Mouse (Mus musculus): ENCODE measurements around the gene Sirt4. TPM values are rescaled to one million over a fixed set of nuclear protein-coding genes. Genes with fewer than 3 reads are reported as not detected.
"Not testable (repeated sequence)": the region's sequence is repeated elsewhere in the genome, so short reads cannot be mapped to it uniquely, and the experiment has no call there.

Gene Sirt4
- polyA plus RNA-seq, 1 experiment from 2014 or later = 20.0 TPM

DNA sequence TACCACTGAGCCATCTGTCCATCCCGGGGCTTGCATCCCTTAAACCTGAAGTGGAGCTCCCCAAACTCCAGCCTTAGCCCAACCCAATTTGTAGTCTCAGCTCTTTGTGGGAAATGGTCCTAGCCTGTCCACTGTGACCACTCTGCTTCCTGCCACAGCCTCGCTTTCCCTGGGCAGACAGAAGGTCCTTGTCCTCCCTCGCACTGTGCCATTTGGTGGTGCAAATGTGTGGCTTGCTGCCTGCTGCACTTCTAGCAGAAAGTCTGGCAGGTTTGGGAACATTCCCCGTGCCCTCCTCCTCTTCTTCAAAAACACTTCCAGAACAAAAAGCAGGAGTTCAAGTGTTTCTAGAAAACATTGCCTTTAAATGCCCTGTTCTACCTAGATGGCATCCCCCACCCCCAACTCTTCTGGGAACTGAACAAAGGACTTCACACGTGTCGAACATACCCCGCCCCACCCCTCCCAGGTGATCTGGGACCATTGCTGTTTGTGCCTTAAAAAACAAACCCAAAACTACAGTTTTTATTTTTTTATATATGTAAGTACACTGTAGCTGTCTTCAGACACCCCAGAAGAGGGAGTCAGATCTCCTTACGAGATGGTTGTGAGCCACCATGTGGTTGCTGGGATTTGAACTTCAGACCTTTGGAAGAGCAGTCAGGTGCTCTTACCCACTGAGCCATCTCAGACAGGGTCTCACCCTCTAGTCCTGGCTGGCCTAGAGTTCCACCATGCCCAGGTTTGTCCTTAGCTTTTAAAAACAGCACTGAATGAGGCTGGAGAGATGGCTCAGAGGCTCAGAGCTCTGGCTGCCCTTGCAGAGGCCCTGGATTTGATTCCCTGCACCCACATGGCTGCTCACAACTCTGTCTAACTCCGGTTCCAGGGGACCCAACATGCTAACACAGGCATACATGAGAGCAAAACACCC is 14.0 kb upstream of the Sirt4 start:
- peaks cover 3% of the 10 kb centered on the region; the same call in 1 of the 2 replicates for H3K4me1 ChIP-seq
- no peak for ATAC-seq (ENCODE audit: low FRiP score)
- no peak overlapping the region for H3K4me2 ChIP-seq
- no peak overlapping the region for H3K4me3 ChIP-seq (replicated peaks)
- H3K27me3 ChIP-seq = no peaks in the 10 kb centered on the region
- H3K9ac ChIP-seq = no peak overlapping the region
- no peaks in the 10 kb centered on the region for H3K9me3 ChIP-seq
- H3K36me3 ChIP-seq (replicated peaks) = no peaks in the 10 kb centered on the region
- no peak overlapping the region for H3K27ac ChIP-seq
- 65% methylated on average over 9 of the region's 9 CpGs for WGBS

DNA sequence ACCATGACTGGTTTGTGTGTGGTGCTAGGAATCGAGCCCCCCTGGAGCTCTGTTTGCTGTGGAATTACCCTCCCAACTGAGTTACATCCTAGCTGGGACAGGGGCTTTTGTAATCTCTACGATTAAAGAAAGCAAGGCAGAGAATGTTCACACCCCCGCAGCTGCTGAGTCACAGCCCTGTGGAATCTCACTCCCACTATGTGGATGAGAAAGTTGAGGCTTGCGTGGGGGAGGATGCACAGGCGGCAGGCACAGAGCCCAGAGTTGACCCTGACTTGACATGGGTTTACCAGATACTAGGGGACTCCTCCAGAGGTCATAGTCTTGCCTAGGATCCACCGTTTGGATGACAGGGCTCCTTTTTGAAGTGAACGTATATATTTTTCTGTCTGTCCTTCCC is 12.5 kb upstream of the Sirt4 start:
- 88% methylated on average over 7 of the region's 7 CpGs for WGBS
- no peak for ATAC-seq (ENCODE audit: low FRiP score)
- Histone ChIP-seq H3K4me1 (peaks cover 9% of the 10 kb centered on the region), H3K9ac (no peak overlapping the region), H3K27me3 (peaks cover under 1% of the 10 kb centered on the region; the same call in 1 of the 2 replicates), H3K27ac (no peak overlapping the region), H3K9me3 (no peaks in the 10 kb centered on the region), H3K4me2 (no peak overlapping the region), H3K36me3 (replicated peaks) (no peaks in the 10 kb centered on the region), H3K4me3 (replicated peaks) (no peak overlapping the region)

DNA sequence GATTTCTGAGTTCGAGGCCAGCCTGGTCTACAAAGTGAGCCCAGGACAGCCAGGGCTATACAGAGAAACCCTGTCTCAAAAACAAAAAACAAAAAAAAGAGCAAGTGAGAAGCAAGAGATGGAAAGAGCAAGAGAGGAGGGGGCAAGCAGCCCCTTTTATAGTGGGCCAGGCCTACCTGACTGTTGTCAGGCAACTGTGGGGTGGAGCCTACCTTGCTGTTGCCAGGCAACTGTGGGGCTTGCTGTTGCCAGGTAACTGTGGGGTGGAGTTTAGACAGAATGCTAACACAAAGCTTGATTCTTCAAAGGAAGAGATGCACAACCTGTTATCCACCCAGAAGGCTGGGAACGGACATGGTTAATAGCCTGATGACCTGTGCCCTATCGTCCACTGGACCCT is 11.1 kb upstream of the Sirt4 start:
- H3K4me3 ChIP-seq (replicated peaks); H3K9me3 ChIP-seq; ATAC-seq (ENCODE audit: low FRiP score); H3K9ac ChIP-seq; H3K27me3 ChIP-seq; H3K4me2 ChIP-seq; H3K36me3 ChIP-seq (replicated peaks); H3K27ac ChIP-seq: not testable (repeated sequence)
- WGBS = 81% methylated on average over 3 of the region's 3 CpGs
- peaks cover 20% of the 10 kb centered on the region for H3K4me1 ChIP-seq

DNA sequence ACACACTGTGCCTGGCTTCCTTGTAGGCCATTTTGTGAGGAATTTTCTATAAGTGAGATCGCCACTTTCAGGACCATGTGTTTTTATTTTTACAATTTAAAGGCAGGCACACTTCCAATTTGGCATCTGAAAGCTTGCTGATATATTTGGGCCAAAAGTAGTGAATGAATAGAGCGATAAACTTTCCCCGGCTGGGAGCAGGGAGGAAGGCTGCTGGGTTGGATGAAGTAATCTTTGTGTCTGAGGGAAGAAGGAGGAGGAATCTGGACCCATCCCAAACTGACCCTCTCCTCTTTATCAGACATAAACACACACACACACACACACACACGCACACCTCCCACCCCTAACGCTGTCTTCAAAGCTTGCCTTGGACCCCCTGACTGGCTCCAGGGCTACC is 8.9 kb upstream of the Sirt4 start:
- ATAC-seq (ENCODE audit: low FRiP score) = no peak
- WGBS = 64% methylated on average over 5 of the region's 5 CpGs
- no peak overlapping the region for H3K4me3 ChIP-seq (replicated peaks)
- H3K9ac ChIP-seq = no peak overlapping the region
- peak overlapping the region; percentile 19; the same call in 1 of the 2 replicates for H3K27ac ChIP-seq
- H3K4me1 ChIP-seq = peaks cover 29% of the 10 kb centered on the region
- no peak overlapping the region for H3K4me2 ChIP-seq
- H3K9me3 ChIP-seq = no peaks in the 10 kb centered on the region
- no peaks in the 10 kb centered on the region for H3K36me3 ChIP-seq (replicated peaks)
- H3K27me3 ChIP-seq = peaks cover 4% of the 10 kb centered on the region; the same call in 1 of the 2 replicates

DNA sequence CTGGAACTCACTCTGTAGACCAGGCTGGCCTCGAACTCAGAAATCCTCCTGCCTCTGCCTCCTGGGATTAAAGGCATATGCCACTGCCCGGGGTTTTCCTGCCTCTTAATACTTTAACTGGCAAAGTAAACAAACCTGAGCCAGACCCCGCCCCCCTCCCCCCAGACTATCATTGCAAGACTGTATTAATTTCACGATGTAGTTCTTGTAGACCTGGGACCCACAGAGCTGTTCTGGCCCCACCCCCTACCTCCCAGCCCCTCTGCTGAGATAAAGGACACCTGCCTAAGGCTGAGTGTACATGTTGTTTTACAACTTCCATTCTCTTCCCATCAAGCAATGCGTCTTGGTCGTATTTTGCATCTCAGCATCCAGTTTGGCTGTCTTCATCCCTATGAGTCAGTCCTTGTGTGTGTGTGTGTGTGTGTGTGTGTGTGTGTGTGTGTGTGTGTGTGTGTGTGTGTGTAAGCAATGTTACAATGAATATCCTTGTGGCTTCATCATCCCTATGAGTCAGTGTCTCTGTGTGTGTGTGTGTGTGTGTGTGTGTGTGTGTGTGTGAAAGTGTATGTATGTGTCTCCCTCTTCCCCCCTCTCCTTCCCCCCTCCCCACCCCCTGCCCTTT is 8.3 kb upstream of the Sirt4 start:
- no peak overlapping the region for H3K27ac ChIP-seq
- 84% methylated on average over 6 of the region's 6 CpGs for WGBS
- H3K4me2 ChIP-seq = no peak overlapping the region
- no peak for ATAC-seq (ENCODE audit: low FRiP score)
- H3K4me3 ChIP-seq (replicated peaks) = no peak overlapping the region
- H3K9ac ChIP-seq = no peak overlapping the region
- H3K9me3 ChIP-seq = no peaks in the 10 kb centered on the region
- no peaks in the 10 kb centered on the region for H3K36me3 ChIP-seq (replicated peaks)
- peaks cover 4% of the 10 kb centered on the region; the same call in 1 of the 2 replicates for H3K27me3 ChIP-seq
- peaks cover 29% of the 10 kb centered on the region for H3K4me1 ChIP-seq

DNA sequence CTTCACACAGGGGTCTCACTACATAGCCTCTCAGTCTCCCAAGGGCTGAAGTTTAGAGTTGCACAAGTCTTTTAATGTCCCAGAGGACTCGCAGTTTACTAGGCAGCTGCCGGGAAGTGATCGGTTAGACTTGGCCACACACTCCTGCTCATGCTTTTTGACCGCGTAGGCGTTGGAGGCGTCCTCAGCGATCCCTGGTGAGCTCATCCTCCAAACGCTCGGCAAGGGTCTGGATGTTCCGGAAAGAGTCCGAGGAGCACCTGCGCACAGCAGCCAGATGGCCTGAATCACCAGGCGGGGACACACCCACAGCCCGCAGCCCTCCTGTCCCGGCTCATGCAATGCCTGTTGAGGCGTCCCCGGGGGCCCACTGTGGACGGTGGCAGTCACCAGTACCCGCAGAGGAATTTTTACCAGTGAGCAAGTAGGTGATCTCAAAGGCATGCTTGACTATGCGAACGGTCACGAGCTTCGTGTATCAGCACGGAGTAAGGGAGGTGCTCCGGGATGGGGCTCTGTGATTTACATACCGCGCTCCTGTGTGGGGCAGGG is 7.3 kb upstream of the Sirt4 start:
- WGBS = 7% methylated on average over 28 of the region's 28 CpGs
- ATAC-seq (ENCODE audit: low FRiP score) = no peak
- Histone ChIP-seq H3K9me3 (no peaks in the 10 kb centered on the region), H3K4me1 (peaks cover 29% of the 10 kb centered on the region), H3K27ac (no peak overlapping the region), H3K36me3 (replicated peaks) (no peaks in the 10 kb centered on the region), H3K4me3 (replicated peaks) (peak overlapping the region; percentile 21), H3K9ac (0 out of 2 replicates have a peak overlapping the region, but pooled peaks have one; percentile 7), H3K27me3 (peaks cover 4% of the 10 kb centered on the region; the same call in 1 of the 2 replicates), H3K4me2 (peak overlapping the region; percentile 50)

DNA sequence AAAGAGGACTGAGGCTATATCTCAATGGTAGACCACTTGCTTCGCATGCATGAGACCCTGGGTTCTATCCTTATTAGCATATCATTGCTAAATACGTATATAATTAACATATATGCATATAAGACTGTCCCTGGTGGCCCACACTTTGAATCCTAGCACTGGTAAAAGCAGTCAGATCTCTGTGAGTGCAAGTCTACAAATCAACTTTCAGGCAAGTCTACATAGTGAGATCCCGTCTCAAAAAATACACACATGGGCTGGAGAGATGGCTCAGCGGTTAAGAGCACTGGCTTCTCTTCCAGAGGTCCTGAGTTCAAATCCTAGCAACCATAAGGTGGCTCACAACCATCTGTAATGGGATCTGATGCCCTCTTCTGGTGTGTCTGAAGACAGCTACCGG is 6.6 kb upstream of the Sirt4 start:
- WGBS = 33% methylated on average over 5 of the region's 5 CpGs

DNA sequence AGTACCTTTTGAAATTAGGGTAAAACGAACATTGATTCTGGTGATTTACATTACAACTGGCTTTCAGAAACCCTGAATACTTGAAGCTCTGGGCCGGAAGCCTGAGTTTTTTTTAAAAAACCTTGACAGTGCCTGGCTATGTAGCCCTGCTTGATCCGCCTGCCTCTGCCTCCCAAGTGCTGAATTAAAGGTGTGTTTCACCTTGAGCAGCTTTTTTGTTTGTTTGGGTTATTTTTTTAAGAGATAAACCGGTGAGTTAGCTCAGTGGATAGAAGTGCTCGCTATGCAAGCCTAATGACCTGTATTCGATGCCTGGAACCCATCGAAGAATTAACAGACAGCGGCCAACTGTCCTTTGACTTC is 6.1 kb upstream of the Sirt4 start:
- peaks cover 4% of the 10 kb centered on the region; the same call in 1 of the 2 replicates for H3K27me3 ChIP-seq
- H3K36me3 ChIP-seq (replicated peaks) = no peaks in the 10 kb centered on the region
- no peak overlapping the region for H3K4me3 ChIP-seq (replicated peaks)
- H3K27ac ChIP-seq = peak overlapping the region; percentile 63
- peak; percentile 3; the same call in 1 of the 2 replicates for ATAC-seq (ENCODE audit: low FRiP score)
- H3K9ac ChIP-seq = no peak overlapping the region
- WGBS = 11% methylated on average over 8 of the region's 8 CpGs
- H3K4me2 ChIP-seq = peak overlapping the region; percentile 73
- no peaks in the 10 kb centered on the region for H3K9me3 ChIP-seq
- peaks cover 29% of the 10 kb centered on the region for H3K4me1 ChIP-seq

More for the DNA sequence above, 6.6 kb upstream of the Sirt4 start:
- H3K4me1 ChIP-seq = peaks cover 29% of the 10 kb centered on the region
- peak overlapping the region; percentile 73; the same call in 1 of the 2 replicates for H3K4me2 ChIP-seq
- peaks cover 4% of the 10 kb centered on the region; the same call in 1 of the 2 replicates for H3K27me3 ChIP-seq
- H3K36me3 ChIP-seq (replicated peaks) = no peaks in the 10 kb centered on the region
- H3K4me3 ChIP-seq (replicated peaks) = no peak overlapping the region
- no peaks in the 10 kb centered on the region for H3K9me3 ChIP-seq
- no peak overlapping the region for H3K9ac ChIP-seq
- no peak overlapping the region for H3K27ac ChIP-seq
- no peak for ATAC-seq (ENCODE audit: low FRiP score)

DNA sequence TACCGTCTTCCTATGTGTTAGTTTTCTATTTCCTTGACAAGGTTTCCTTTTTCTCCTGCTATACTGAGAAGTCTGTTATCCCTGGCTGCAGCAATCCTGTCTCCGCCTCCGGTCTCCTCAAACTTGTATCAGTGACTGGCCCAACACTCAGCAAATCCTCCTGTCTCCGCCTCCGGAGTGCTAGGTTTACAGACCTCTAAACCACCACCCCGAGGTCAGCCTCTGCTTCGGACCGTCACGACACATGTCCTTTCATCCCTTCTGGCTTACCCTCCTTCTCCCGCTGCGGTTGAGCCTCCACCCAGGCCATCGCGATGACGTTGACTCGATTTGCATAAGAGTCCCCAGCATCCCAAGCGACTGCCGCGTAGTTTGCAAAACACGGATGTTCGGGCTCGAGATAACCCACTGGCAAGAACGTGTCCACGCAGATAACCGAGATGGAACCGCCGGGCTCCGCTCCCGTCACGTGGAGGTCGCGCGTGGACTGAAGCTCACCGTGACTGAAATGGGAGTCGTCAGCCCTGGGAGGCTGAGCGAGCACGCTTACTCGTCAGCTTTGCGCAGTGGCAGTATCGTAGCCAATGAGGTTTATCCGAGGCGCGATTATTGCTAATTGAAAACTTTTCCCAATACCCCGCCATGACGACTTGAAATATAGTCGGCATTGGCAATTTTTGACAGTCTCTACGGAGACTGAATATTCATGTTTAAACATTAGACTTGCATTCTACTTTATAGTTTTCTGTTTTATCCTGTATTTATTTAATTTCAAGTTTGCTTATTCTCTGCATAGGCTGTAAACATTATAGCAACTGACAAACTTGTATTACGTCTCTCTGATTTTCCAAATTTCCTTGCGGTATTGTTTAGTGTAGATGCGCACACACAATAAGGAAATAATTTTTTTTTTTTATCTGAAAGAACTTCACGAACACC is 5.4 kb upstream of the Sirt4 start:
- Histone ChIP-seq H3K27me3 (peaks cover 4% of the 10 kb centered on the region; the same call in 1 of the 2 replicates), H3K4me1 (peaks cover 29% of the 10 kb centered on the region), H3K36me3 (replicated peaks) (no peaks in the 10 kb centered on the region), H3K9me3 (no peaks in the 10 kb centered on the region), H3K4me3 (replicated peaks) (peak overlapping the region; percentile 36), H3K9ac (peak overlapping the region; percentile 80), H3K27ac (peak overlapping the region; percentile 100), H3K4me2 (peak overlapping the region; percentile 73)
- WGBS = under 1% methylated on average over 50 of the region's 50 CpGs
- ATAC-seq (ENCODE audit: low FRiP score) = peak; percentile 86

DNA sequence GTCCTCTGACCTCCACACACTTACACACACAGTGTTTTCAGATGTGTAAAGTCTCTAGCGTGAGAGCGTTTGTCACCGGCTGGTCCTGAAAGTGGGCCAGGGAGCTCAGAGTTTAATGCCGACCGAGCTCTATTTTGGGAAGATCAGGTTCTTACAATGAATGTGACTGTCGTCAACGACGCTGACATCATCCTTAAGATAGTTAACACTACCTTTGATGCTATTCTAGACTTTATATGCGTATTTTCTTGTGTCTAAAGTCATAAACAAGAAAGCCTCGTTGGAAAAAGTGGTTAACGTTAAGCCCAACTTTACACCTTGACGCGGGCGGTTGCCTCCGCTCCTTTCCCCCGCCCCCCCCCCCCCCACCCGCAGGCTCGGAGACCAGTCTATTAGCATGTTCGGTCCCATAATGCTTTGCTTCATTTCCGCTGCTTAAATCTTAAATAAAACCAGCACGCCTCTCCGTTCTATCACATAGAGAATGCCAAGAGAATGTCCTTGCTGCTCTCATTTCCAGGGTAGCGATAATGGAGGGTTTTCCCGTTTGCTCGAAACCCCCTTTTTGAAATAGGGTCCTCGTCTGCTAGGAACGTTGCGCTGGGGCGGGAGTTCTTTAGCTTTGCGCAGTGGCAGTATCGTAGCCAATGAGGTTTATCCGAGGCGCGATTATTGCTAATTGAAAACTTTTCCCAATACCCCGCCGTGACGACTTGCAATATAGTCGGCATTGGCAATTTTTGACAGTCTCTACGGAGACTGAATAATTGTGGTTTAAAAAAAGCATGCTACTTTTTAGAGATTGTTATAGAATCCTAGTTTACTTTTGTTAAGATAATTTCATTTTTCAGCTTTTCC is 4.5 kb upstream of the Sirt4 start:
- Histone ChIP-seq H3K4me3 (replicated peaks) (peak overlapping the region; percentile 36), H3K4me1 (peaks cover 34% of the 10 kb centered on the region), H3K9me3 (no peaks in the 10 kb centered on the region), H3K4me2 (peak overlapping the region; percentile 73), H3K9ac (peak overlapping the region; percentile 64), H3K27me3 (peaks cover 4% of the 10 kb centered on the region; the same call in 1 of the 2 replicates), H3K36me3 (replicated peaks) (no peaks in the 10 kb centered on the region), H3K27ac (peak overlapping the region; percentile 100)
- peak; percentile 79 for ATAC-seq (ENCODE audit: low FRiP score)
- under 1% methylated on average over 38 of the region's 39 CpGs for WGBS
